Mouse (Mus musculus) spleen, postnatal 0 days (tissue): Measurements from ENCODE around the gene Ficd. TPM values are rescaled to one million over a fixed set of nuclear protein-coding genes. Genes with fewer than 3 reads are reported as not detected.

Experiments used
- polyA plus RNA-seq: library from polyadenylated mRNA; unstranded; fragments of >200 nt; fragmentation: Nextera tagmentation; extraction: Ambion mirVana; gene quantifications from 2 replicates; pipeline ENCODE4 v1.2.1, GENCODE M21; 2015

The Ficd gene
- 1.9 and 2.1 TPM in 2 replicates for polyA plus RNA-seq

GRCm38 (mm10) chr5:113735345-113736112 is at the start of gene Ficd:
Ficd (plus strand) TSS chr5:113735803.

GRCm38 (mm10) chr5:113724446-113724845 is 11.2 kb upstream of the Ficd start, which contains the start of gene 1700069L16Rik:
1700069L16Rik (minus strand) TSS chr5:113724772.

GRCm38 (mm10) chr5:113772450-113772895 is 36.9 kb downstream of the Ficd start, which contains the start of the genes Sart3 and Iscu:
Sart3 (minus strand) TSS chr5:113772510.
Iscu (plus strand) TSS chr5:113772748.

Other genes with a start within 250 kb of the Ficd start
- 0.60 and 0.80 TPM in 2 replicates for gene Wscd2, start 245.5 kb upstream of the Ficd start, polyA plus RNA-seq
- 2.4 and 2.6 TPM in 2 replicates for gene Cmklr1, start 85.4 kb upstream of the Ficd start, polyA plus RNA-seq
- not detected in 2 replicates for gene 1700069L16Rik, start 11.0 kb upstream of the Ficd start, polyA plus RNA-seq
- 18.7 and 21.1 TPM in 2 replicates for gene Sart3, start 36.7 kb downstream of the Ficd start, polyA plus RNA-seq
- gene Iscu, start 36.9 kb downstream of the Ficd start, polyA plus RNA-seq = 143 and 147 TPM in 2 replicates
- gene Tmem119, start 64.7 kb downstream of the Ficd start, polyA plus RNA-seq = 12.8 and 18.1 TPM in 2 replicates
- 58.2 and 72.8 TPM in 2 replicates for gene Selplg, start 96.8 kb downstream of the Ficd start, polyA plus RNA-seq
- gene Coro1c, start 173.0 kb downstream of the Ficd start, polyA plus RNA-seq = 46.1 and 52.4 TPM in 2 replicates